26 mouse cellular contexts compared by ENCODE assay signal in the genomic region with DNA sequence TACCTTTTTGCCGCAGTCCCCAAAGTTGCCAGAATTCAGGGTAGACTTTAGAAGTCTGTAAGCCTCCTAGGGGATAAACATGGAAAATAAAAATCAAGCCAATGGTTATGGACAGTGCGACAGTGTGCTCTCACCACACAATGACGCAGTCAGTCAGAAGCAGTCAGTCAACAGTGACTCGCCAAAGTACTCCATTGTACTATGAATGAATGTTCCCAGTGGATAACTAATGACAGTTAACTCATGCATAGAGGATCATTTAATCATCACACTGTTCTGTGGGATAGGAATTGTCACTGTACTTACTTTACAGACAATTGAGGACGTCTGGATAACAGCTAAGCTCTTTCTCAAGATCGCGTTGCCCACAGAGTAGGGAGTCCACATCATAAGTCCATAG. TPM values are rescaled to one million over a fixed set of nuclear protein-coding genes. Genes with fewer than 3 reads are reported as not detected.
DNase-seq lines count a peak whose midpoint lies in the region; ATAC-seq and TF ChIP-seq lines count a peak whose summit lies in the region.
"Had no signal": no experiment of that assay in that cellular context is flagged by ENCODE, and none has a peak within 500 bp of the region (broad histone marks: within the 10 kb centered on the region; RNA-seq: fewer than 3 reads in every experiment).

No protein-coding gene starts in this region.

- peak; percentile 18; the same call in 1 of the 2 replicates for ATAC-seq in hindbrain, postnatal 0 days
- ATAC-seq: activated CD4-positive, CD25-positive, alpha-beta regulatory T cell, adult 4 months; forebrain, embryonic 13.5 days; forebrain, embryonic 15.5 days; forebrain, postnatal 0 days had no signal

- H3K4me2 ChIP-seq in hindbrain, postnatal 0 days (ENCODE audit: low read depth, low read length): no peak overlapping the region
- H3K4me2 ChIP-seq: embryonic facial prominence, embryonic 12.5 days; forebrain, embryonic 13.5 days; forebrain, embryonic 15.5 days had no signal

- H3K9ac ChIP-seq in hindbrain, postnatal 0 days (replicated peaks; ENCODE audit: low read length): no peak overlapping the region
- H3K9ac ChIP-seq: embryonic facial prominence, embryonic 12.5 days; forebrain, embryonic 13.5 days; forebrain, embryonic 15.5 days; forebrain, postnatal 0 days had no signal

- H3K9me3 ChIP-seq in hindbrain, postnatal 0 days (ENCODE audit: low read length): no peaks in the 10 kb centered on the region
- H3K9me3 ChIP-seq in hindbrain, embryonic 10.5 days: no peaks in the 10 kb centered on the region
- H3K9me3 ChIP-seq: embryonic facial prominence, embryonic 10.5 days; embryonic facial prominence, embryonic 12.5 days; forebrain, embryonic 13.5 days; forebrain, embryonic 15.5 days had no signal

- H3K4me1 ChIP-seq in hindbrain, postnatal 0 days (ENCODE audit: insufficient read depth, low read length): no peaks in the 10 kb centered on the region
- H3K4me1 ChIP-seq in hindbrain, embryonic 10.5 days (replicated peaks): no peaks in the 10 kb centered on the region
- H3K4me1 ChIP-seq: embryonic facial prominence, embryonic 10.5 days; embryonic facial prominence, embryonic 12.5 days; forebrain, embryonic 13.5 days; forebrain, embryonic 15.5 days had no signal

- no peaks in the 10 kb centered on the region for H3K27me3 ChIP-seq in hindbrain, postnatal 0 days (ENCODE audit: insufficient read depth, low read length)
- H3K27me3 ChIP-seq in hindbrain, embryonic 10.5 days (ENCODE audit: insufficient read depth, poor library complexity, severe bottlenecking): no peaks in the 10 kb centered on the region
- H3K27me3 ChIP-seq: embryonic facial prominence, embryonic 12.5 days; forebrain, embryonic 13.5 days; forebrain, embryonic 15.5 days had no signal

- no peak for DNase-seq in hindbrain, postnatal 0 days (ENCODE audit: low spot score)
- DNase-seq in hindbrain, embryonic 10.5 days (ENCODE audit: low spot score): no peak
- DNase-seq in 3T3-L1 (ENCODE audit: low read depth, low spot score) (peak; percentile 51), NIH3T3 (ENCODE audit: low read depth) (peak; percentile 9)
- no peak for DNase-seq in right cerebral cortex, adult 2 months (ENCODE audit: low spot score in 2 of 2)
- DNase-seq in left cerebral cortex, adult 8-10 months (ENCODE audit: low spot score in 2 of 2): no peak
- DNase-seq: adrenal gland, adult 8-10 months; adrenal gland, postnatal 14 days; adrenal gland, postnatal 36 days; cerebellum, adult 11-12 months; cerebellum, adult 2 months; cerebellum, adult 9-10 months; cerebellum, postnatal 10 days; cerebellum, postnatal 25 days; forebrain, postnatal 0 days had no signal

- H3K4me3 ChIP-seq in hindbrain, postnatal 0 days (ENCODE audit: low read length): no peak overlapping the region
- H3K4me3 ChIP-seq in hindbrain, embryonic 10.5 days: no peak overlapping the region
- H3K4me3 ChIP-seq: embryonic facial prominence, embryonic 10.5 days; embryonic facial prominence, embryonic 12.5 days; forebrain, embryonic 13.5 days; forebrain, embryonic 15.5 days had no signal

- no peak overlapping the region for H3K27ac ChIP-seq in hindbrain, postnatal 0 days
- no peak overlapping the region for H3K27ac ChIP-seq in hindbrain, embryonic 10.5 days
- H3K27ac ChIP-seq: embryonic facial prominence, embryonic 10.5 days; embryonic facial prominence, embryonic 12.5 days; forebrain, embryonic 13.5 days; forebrain, embryonic 15.5 days had no signal

- no peak for TF ChIP-seq CTCF in hindbrain, postnatal 0 days (IDR thresholded peaks at IDR 0.05; ENCODE audit: low read depth)

- 64% methylated on average over 7 of the region's 7 CpGs for WGBS in hindbrain, postnatal 0 days
- WGBS in hindbrain, embryonic 10.5 days: 87% methylated on average over 7 of the region's 7 CpGs

- H3K36me3 ChIP-seq in hindbrain, postnatal 0 days (ENCODE audit: insufficient read depth, low read length): no peaks in the 10 kb centered on the region
- H3K36me3 ChIP-seq in hindbrain, embryonic 10.5 days: no peaks in the 10 kb centered on the region
- H3K36me3 ChIP-seq: embryonic facial prominence, embryonic 10.5 days; embryonic facial prominence, embryonic 12.5 days; forebrain, embryonic 15.5 days had no signal

RNA-seq across cellular contexts. Expression of a gene that starts 29.3 kb away (rescaled TPM):
- 14.9 and 15.5 TPM in 2 replicates for total RNA-seq in hindbrain, postnatal 0 days (2014; rRNA removed)
- 19.7 and 23.0 TPM in 2 replicates for polyA plus RNA-seq in hindbrain, postnatal 0 days (2015; fragmentation: Nextera tagmentation; extraction: Ambion mirVana)
- 44.3 and 50.8 TPM in 2 replicates for polyA plus RNA-seq in hindbrain, embryonic 10.5 days (2016; fragmentation: Nextera tagmentation; extraction: Ambion mirVana)
- 10 to 100 TPM; 11.6 to 21.9 (median 13.7) TPM for total RNA-seq in left cerebral cortex, adult 8-10 months (2022)

RNA-seq across cellular contexts. Expression of a gene that starts 29.4 kb away (rescaled TPM):
- 4.8 and 10.0 TPM in 2 replicates for total RNA-seq in hindbrain, postnatal 0 days (2014; rRNA removed)
- 58.2 and 64.9 TPM in 2 replicates for polyA plus RNA-seq in hindbrain, postnatal 0 days (2015; fragmentation: Nextera tagmentation; extraction: Ambion mirVana)
- 113 and 115 TPM in 2 replicates for polyA plus RNA-seq in hindbrain, embryonic 10.5 days (2016; fragmentation: Nextera tagmentation; extraction: Ambion mirVana)
- 10 to 100 TPM; 18.1 to 19.8 (median 19.1) TPM for total RNA-seq in left cerebral cortex, adult 8-10 months (2022)

RNA-seq across cellular contexts. Expression of a gene that starts 43.3 kb away (rescaled TPM):
- total RNA-seq in hindbrain, postnatal 0 days (2014; rRNA removed): not detected in 2 replicates
- not detected in 2 replicates for polyA plus RNA-seq in hindbrain, postnatal 0 days (2015; fragmentation: Nextera tagmentation; extraction: Ambion mirVana)
- not detected in 2 replicates for polyA plus RNA-seq in hindbrain, embryonic 10.5 days (2016; fragmentation: Nextera tagmentation; extraction: Ambion mirVana)
- not detected for total RNA-seq in left cerebral cortex, adult 8-10 months (2022)
- total RNA-seq: adrenal gland, adult 18-20 months; adrenal gland, adult 8-10 months; adrenal gland, postnatal 14 days; adrenal gland, postnatal 36 days; ES-E14; forebrain, postnatal 0 days; MEL had no signal
- polyA plus RNA-seq: activated CD4-positive, CD25-positive, alpha-beta regulatory T cell, adult 4 months; C2C12; cerebellum, adult 2 months; cortical plate, adult 2 months; embryonic facial prominence, embryonic 10.5 days; embryonic facial prominence, embryonic 12.5 days; forebrain, embryonic 11.5 days; forebrain, embryonic 13.5 days; forebrain, embryonic 15.5 days; forebrain, postnatal 0 days had no signal

RNA-seq across cellular contexts. Expression of a gene that starts 44.9 kb away (rescaled TPM):
- 5.3 and 8.0 TPM in 2 replicates for total RNA-seq in hindbrain, postnatal 0 days (2014; rRNA removed)
- polyA plus RNA-seq in hindbrain, postnatal 0 days (2015; fragmentation: Nextera tagmentation; extraction: Ambion mirVana): 14.5 and 15.2 TPM in 2 replicates
- 10.6 and 13.9 TPM in 2 replicates for polyA plus RNA-seq in hindbrain, embryonic 10.5 days (2016; fragmentation: Nextera tagmentation; extraction: Ambion mirVana)
- 10 to 100 TPM; 22.3 to 27.0 (median 24.7) TPM for total RNA-seq in left cerebral cortex, adult 8-10 months (2022)

Comparison
In these comparisons a context has a peak if more than half of its experiments do, and no peak if none do; other contexts are left out.
1. DNase-seq: peak in 3T3-L1 (single experiment) and NIH3T3 (single experiment); none in hindbrain, postnatal 0 days (single experiment), hindbrain, embryonic 10.5 days (single experiment), right cerebral cortex, adult 2 months (0 of 2) and left cerebral cortex, adult 8-10 months (0 of 2).